Mouse (Mus musculus) megakaryocyte progenitor cell, adult 5-6 weeks (primary cell): ENCODE results near the gene Efr3b. TPM values are rescaled to one million over a fixed set of nuclear protein-coding genes. Genes with fewer than 3 reads are reported as not detected.

ENCODE experiments used
- ATAC-seq: replicated peaks from 2 replicates; pipeline ENCODE4 v1.8.0; 2016; ENCODE audit warnings: mild to moderate bottlenecking, moderate TSS enrichment, inconsistent platforms; ENCODE audit not compliant: poor library complexity
- total RNA-seq, 2 experiments: library from RNA; stranded (forward) in 1 of 2; stranded (reverse) in 1 of 2; fragments of 157-497, 149-512 nt in 1 of 2; fragments of 200-1000 nt in 1 of 2; gene quantifications; 2 replicates each; pipeline versions ENCODE4 v1.2.3 to v1.2.4; 2015 to 2017

Efr3b gene
- total RNA-seq, 2 experiments from 2014 or later = 0.30 to 1.9 TPM

- 0 out of 2 replicates have a peak, but pooled peaks have one; percentile 29 for ATAC-seq
Observed at GRCm38 (mm10) chr12:3917668-3918341, 120.9 kb downstream of the Efr3b start.

GRCm38 (mm10) chr12:3915852-3916251 lies 122.9 kb downstream of the Efr3b start:
- no peak for ATAC-seq

Other genes starting within 250 kb of the Efr3b start
- 12.1 and 19.4 TPM in 2 replicates for gene Dnmt3a, start 232.9 kb downstream of the Efr3b start, total RNA-seq (2015)
- gene Dnmt3a, start 232.9 kb downstream of the Efr3b start, total RNA-seq (2017) = 20.4 and 21.8 TPM in 2 replicates
- 0.83 and 1.2 TPM in 2 replicates for gene Pomc, start 84.0 kb downstream of the Efr3b start, total RNA-seq (2015)
- 0.44 and 2.2 TPM in 2 replicates for gene Pomc, start 84.0 kb downstream of the Efr3b start, total RNA-seq (2017)
- 5.5 and 10.2 TPM in 2 replicates for gene Dnajc27, start 43.7 kb upstream of the Efr3b start, total RNA-seq (2015)
- 4.8 and 6.7 TPM in 2 replicates for gene Dnajc27, start 43.7 kb upstream of the Efr3b start, total RNA-seq (2017)
- 1.3 and 2.0 TPM in 2 replicates for gene Adcy3, start 94.2 kb upstream of the Efr3b start, total RNA-seq (2015)
- gene Adcy3, start 94.2 kb upstream of the Efr3b start, total RNA-seq (2017) = 1.6 and 2.0 TPM in 2 replicates
- gene Ptrhd1, start 195.1 kb upstream of the Efr3b start, total RNA-seq (2015) = 5.8 and 7.5 TPM in 2 replicates
- 3.4 and 4.5 TPM in 2 replicates for gene Ptrhd1, start 195.1 kb upstream of the Efr3b start, total RNA-seq (2017)
- 18.5 and 19.2 TPM in 2 replicates for gene Cenpo, start 195.4 kb upstream of the Efr3b start, total RNA-seq (2015)
- 49.7 and 51.3 TPM in 2 replicates for gene Cenpo, start 195.4 kb upstream of the Efr3b start, total RNA-seq (2017)